ENCODE assay signal across 9 mouse cellular contexts in genomic region chr9:120932371-120932770, GRCm38 (mm10). TPM values are rescaled to one million over a fixed set of nuclear protein-coding genes. Genes with fewer than 3 reads are reported as not detected.
DNase-seq lines count a peak whose midpoint lies in the region; ATAC-seq and TF ChIP-seq lines count a peak whose summit lies in the region.
"Had no signal": no experiment of that assay in that cellular context is flagged by ENCODE, and none has a peak within 500 bp of the region (broad histone marks: within the 10 kb centered on the region; RNA-seq: fewer than 3 reads in every experiment).

No protein-coding gene starts in this region.

- H3K9ac ChIP-seq in heart, embryonic 13.5 days: no peak overlapping the region
- no peak overlapping the region for H3K9ac ChIP-seq in limb, embryonic 15.5 days
- no peak overlapping the region for H3K9ac ChIP-seq in intestine, postnatal 0 days (ENCODE audit: low read depth, low read length)

- no peak for DNase-seq in heart, postnatal 10 days
- peak; percentile 19 to 32 for DNase-seq in cerebellum, postnatal 14 days
- DNase-seq in B cell, adult 2 months: no peak

- 0 out of 2 replicates have a peak, but pooled peaks cover under 1% of the 10 kb centered on the region for H3K36me3 ChIP-seq in heart, embryonic 13.5 days
- peaks cover 23% of the 10 kb centered on the region for H3K36me3 ChIP-seq in E14TG2a.4 (ENCODE audit: insufficient read depth, low read length)
- H3K36me3 ChIP-seq in limb, embryonic 15.5 days: no peaks in the 10 kb centered on the region
- H3K36me3 ChIP-seq in intestine, postnatal 0 days (ENCODE audit: control insufficient read depth, insufficient read depth): no peaks in the 10 kb centered on the region; the same call in 1 of the 2 replicates

- WGBS in heart, embryonic 13.5 days: 71% methylated on average over 6 of the region's 6 CpGs
- 66% methylated on average over 6 of the region's 6 CpGs for WGBS in limb, embryonic 15.5 days
- 69% methylated on average over 6 of the region's 6 CpGs for WGBS in intestine, postnatal 0 days

- no peak overlapping the region for H3K4me3 ChIP-seq in heart, embryonic 13.5 days
- 0 out of 2 replicates have a peak overlapping the region, but pooled peaks have one; percentile 85 for H3K4me3 ChIP-seq in E14TG2a.4 (replicated peaks; ENCODE audit: low read length)
- H3K4me3 ChIP-seq in limb, embryonic 15.5 days: no peak overlapping the region
- no peak overlapping the region for H3K4me3 ChIP-seq in intestine, postnatal 0 days (ENCODE audit: low read depth, low read length)

- no peak overlapping the region for H3K4me2 ChIP-seq in heart, embryonic 13.5 days
- H3K4me2 ChIP-seq in limb, embryonic 15.5 days: no peak overlapping the region
- H3K4me2 ChIP-seq in intestine, postnatal 0 days (replicated peaks; ENCODE audit: low read depth): no peak overlapping the region

- ATAC-seq in heart, embryonic 13.5 days (ENCODE audit: extremely low read depth, insufficient number of reproducible peaks, low FRiP score, low TSS enrichment): no peak
- ATAC-seq in limb, embryonic 15.5 days (ENCODE audit: insufficient number of reproducible peaks, low FRiP score, low TSS enrichment, low read depth): no peak
- no peak for ATAC-seq in megakaryocyte, adult 5-6 weeks (ENCODE audit: poor library complexity, severe bottlenecking)
- no peak for ATAC-seq in intestine, postnatal 0 days

- intact Hi-C loops in heart, postnatal 10 days (cut with DNase I): loop anchor here (5.0 kb wide), 2 partner anchors 65 to 80 kb away; no protein-coding TSS in a partner anchor

- no peak for TF ChIP-seq CTCF in E14TG2a.4 (conservative IDR thresholded peaks at IDR 0.05; ENCODE audit: low read length)
- no peak for TF ChIP-seq CTCF in intestine, postnatal 0 days (IDR thresholded peaks at IDR 0.05; ENCODE audit: low read depth)

- H3K4me1 ChIP-seq in heart, embryonic 13.5 days: peaks cover 33% of the 10 kb centered on the region
- H3K4me1 ChIP-seq in E14TG2a.4 (replicated peaks; ENCODE audit: low read depth, low read length): peaks cover 58% of the 10 kb centered on the region
- H3K4me1 ChIP-seq in limb, embryonic 15.5 days: peaks cover 30% of the 10 kb centered on the region
- peaks cover 4% of the 10 kb centered on the region; the same call in 1 of the 2 replicates for H3K4me1 ChIP-seq in intestine, postnatal 0 days (replicated peaks; ENCODE audit: control insufficient read depth, insufficient read depth, low read length)

- H3K27ac ChIP-seq in heart, embryonic 13.5 days (replicated peaks): peak overlapping the region; percentile 53
- 0 out of 2 replicates have a peak overlapping the region, but pooled peaks have one; percentile 11 for H3K27ac ChIP-seq in limb, embryonic 15.5 days
- no peak overlapping the region for H3K27ac ChIP-seq in intestine, postnatal 0 days (ENCODE audit: low read depth, low read length)

- no peaks in the 10 kb centered on the region for H3K27me3 ChIP-seq in heart, embryonic 13.5 days (replicated peaks)
- H3K27me3 ChIP-seq in E14TG2a.4 (ENCODE audit: insufficient read depth, low read length): no peaks in the 10 kb centered on the region
- no peaks in the 10 kb centered on the region for H3K27me3 ChIP-seq in limb, embryonic 15.5 days
- no peaks in the 10 kb centered on the region for H3K27me3 ChIP-seq in intestine, postnatal 0 days (replicated peaks; ENCODE audit: control insufficient read depth, insufficient read depth, low read length)
- H3K27me3 ChIP-seq: liver, embryonic 12.5 days had no signal

- H3K9me3 ChIP-seq in heart, embryonic 13.5 days: no peaks in the 10 kb centered on the region
- no peaks in the 10 kb centered on the region for H3K9me3 ChIP-seq in E14TG2a.4 (ENCODE audit: low read length)
- H3K9me3 ChIP-seq in limb, embryonic 15.5 days: no peaks in the 10 kb centered on the region
- H3K9me3 ChIP-seq in intestine, postnatal 0 days (ENCODE audit: control insufficient read depth): no peaks in the 10 kb centered on the region
- H3K9me3 ChIP-seq: liver, embryonic 12.5 days had no signal

RNA-seq across cellular contexts. Expression of gene Ctnnb1, which starts 3.4 kb away (rescaled TPM):
- polyA plus RNA-seq in heart, embryonic 13.5 days (2015; fragmentation: Nextera tagmentation; extraction: Ambion mirVana): 317 and 335 TPM in 2 replicates
- total RNA-seq in heart, postnatal 10 days (2021): 100 to 1,000 TPM; 624 to 701 TPM
- 567 and 601 TPM in 2 replicates for polyA plus RNA-seq in limb, embryonic 15.5 days (2015; fragmentation: Nextera tagmentation; extraction: Ambion mirVana)
- total RNA-seq in megakaryocyte, adult 5-6 weeks (2015): 272 and 305 TPM in 2 replicates
- 360 and 393 TPM in 2 replicates for total RNA-seq in megakaryocyte, adult 5-6 weeks (2017)
- 363 and 364 TPM in 2 replicates for polyA plus RNA-seq in intestine, postnatal 0 days (2015; fragmentation: Nextera tagmentation; extraction: Ambion mirVana)

Comparison
In these comparisons a context has a peak if more than half of its experiments do, and no peak if none do; other contexts are left out.
1. DNase-seq: peak in cerebellum, postnatal 14 days (2 of 2); none in heart, postnatal 10 days (0 of 2) and B cell, adult 2 months (0 of 2).